In the genomic region with DNA sequence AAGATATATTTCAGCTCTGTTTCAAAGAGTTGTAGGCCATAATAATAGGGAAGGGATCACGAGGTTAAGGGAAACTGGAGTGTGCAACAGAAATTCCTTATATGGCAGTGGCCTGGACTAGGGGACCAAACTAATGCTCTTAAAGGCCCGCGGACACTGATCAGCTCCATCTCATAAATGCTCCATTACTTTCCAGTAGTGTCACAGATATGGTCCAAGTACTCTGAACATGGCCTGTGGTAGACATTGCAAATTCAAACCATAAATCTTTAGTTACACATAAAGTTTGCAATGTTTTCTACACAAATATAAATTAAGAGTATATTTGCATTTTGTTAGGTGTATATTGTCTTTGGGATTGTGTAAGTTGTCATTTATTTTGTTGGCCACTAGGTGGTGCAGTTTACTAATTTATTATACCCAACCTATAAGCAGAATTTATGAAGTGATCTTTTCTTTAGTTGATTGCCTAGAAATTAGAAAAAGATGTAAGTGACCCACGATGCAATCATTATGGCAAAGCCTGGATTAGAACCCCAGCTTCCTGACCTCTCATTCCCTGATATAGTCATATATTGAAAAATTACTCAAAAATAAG, we compare ENCODE assay signal across 9 mouse cellular contexts.
DNase-seq lines count a peak whose midpoint lies in the region; ATAC-seq and TF ChIP-seq lines count a peak whose summit lies in the region.
"Had no signal": no experiment of that assay in that cellular context is flagged by ENCODE, and none has a peak within 500 bp of the region (broad histone marks: within the 10 kb centered on the region; RNA-seq: fewer than 3 reads in every experiment).

No protein-coding gene starts in this region.

- DNase-seq in heart, adult 2 months = no peak
- DNase-seq in heart, postnatal 25 days (ENCODE audit: low spot score) = no peak
- peak; percentile 60 for DNase-seq in 3T3-L1 (ENCODE audit: low read depth, low spot score)
- DNase-seq in brain, adult 2 months (ENCODE audit: low read depth, low spot score) = peak; percentile 40
- no peak for DNase-seq in right cerebral cortex, postnatal 10 days (ENCODE audit: low spot score in 2 of 2)
- no peak for DNase-seq in urinary bladder, postnatal 14 days (ENCODE audit: low spot score)
- DNase-seq in kidney, adult 11 months = no peak

- no peaks in the 10 kb centered on the region for H3K79me2 ChIP-seq in heart, adult 2 months (replicated peaks; ENCODE audit: control insufficient read depth, insufficient read depth, low read length)

- H3K9ac ChIP-seq in heart, adult 2 months (ENCODE audit: low read depth, low read length) = no peak overlapping the region
- H3K9ac ChIP-seq in hindbrain, embryonic 16.5 days (ENCODE audit: low read depth, low read length) = no peak overlapping the region
- H3K9ac ChIP-seq: heart, embryonic 15.5 days had no signal

- intact Hi-C loops in heart, adult 2 months (cut with DNase I) = no loop called here
- intact Hi-C loops in heart, postnatal 25 days (cut with DNase I) = no loop called here

- no peaks in the 10 kb centered on the region for H3K4me1 ChIP-seq in heart, adult 2 months (ENCODE audit: control insufficient read depth, insufficient read depth, low read length)
- H3K4me1 ChIP-seq in hindbrain, embryonic 16.5 days (ENCODE audit: control insufficient read depth, insufficient read depth, low read depth, low read length) = no peaks in the 10 kb centered on the region

- TF ChIP-seq EP300 in heart, adult 2 months (IDR thresholded peaks at IDR 0.05; ENCODE audit: insufficient read depth, low read depth, low read length) = no peak

- H3K36me3 ChIP-seq in heart, adult 2 months (ENCODE audit: control insufficient read depth, insufficient read depth, low read length) = no peaks in the 10 kb centered on the region
- no peaks in the 10 kb centered on the region for H3K36me3 ChIP-seq in hindbrain, embryonic 16.5 days (ENCODE audit: control insufficient read depth, insufficient read depth, low read length)
- H3K36me3 ChIP-seq: heart, embryonic 15.5 days had no signal

- peak; percentile 67 for ATAC-seq in hindbrain, embryonic 16.5 days

- no peak overlapping the region for H3K4me2 ChIP-seq in hindbrain, embryonic 16.5 days (ENCODE audit: low read length)
- H3K4me2 ChIP-seq: heart, embryonic 15.5 days had no signal

- WGBS in heart, adult 2 months = 52% methylated on average over 4 of the region's 4 CpGs
- WGBS in hindbrain, embryonic 16.5 days = 56% methylated on average over 4 of the region's 4 CpGs

- H3K27ac ChIP-seq in heart, adult 2 months = no peak overlapping the region
- no peak overlapping the region for H3K27ac ChIP-seq in hindbrain, embryonic 16.5 days (ENCODE audit: low read depth, low read length)
- H3K27ac ChIP-seq: heart, embryonic 15.5 days had no signal

- TF ChIP-seq CTCF in heart, adult 2 months (IDR thresholded peaks at IDR 0.05) = peak; percentile 83

- no peak overlapping the region for H3K4me3 ChIP-seq in heart, adult 2 months
- H3K4me3 ChIP-seq in hindbrain, embryonic 16.5 days (ENCODE audit: low read length) = no peak overlapping the region
- H3K4me3 ChIP-seq: heart, embryonic 15.5 days had no signal

- TF ChIP-seq POLR2A in heart, adult 2 months (IDR thresholded peaks at IDR 0.05; ENCODE audit: insufficient read depth, low read depth, low read length) = no peak

- H3K27me3 ChIP-seq in heart, adult 2 months (ENCODE audit: control insufficient read depth, insufficient read depth, low read length) = no peaks in the 10 kb centered on the region
- H3K27me3 ChIP-seq in hindbrain, embryonic 16.5 days (replicated peaks; ENCODE audit: control insufficient read depth, insufficient read depth, low read length) = no peaks in the 10 kb centered on the region
- H3K27me3 ChIP-seq: heart, embryonic 15.5 days had no signal

- H3K9me3 ChIP-seq in hindbrain, embryonic 16.5 days (ENCODE audit: control insufficient read depth, low read length) = no peaks in the 10 kb centered on the region
- H3K9me3 ChIP-seq: heart, embryonic 15.5 days had no signal

Comparison
In these comparisons a context has a peak if more than half of its experiments do, and no peak if none do; other contexts are left out.
1. DNase-seq: peak in 3T3-L1 (single experiment) and brain, adult 2 months (single experiment); none in heart, adult 2 months (0 of 2), heart, postnatal 25 days (single experiment), right cerebral cortex, postnatal 10 days (0 of 2), urinary bladder, postnatal 14 days (single experiment) and kidney, adult 11 months (single experiment).